Mouse (Mus musculus): ENCODE measurements at regions not wholly inside any gene's neighbourhood (a gene's known extent, or its start where the extent isn't known, plus 50 kb on each side); places are given as distances from the start of the nearest gene placed in this dataset.

GRCm38 (mm10) chr8:49263416-49263815, 419.7 kb upstream of the Tenm3 start:
- no peak for TF ChIP-seq POLR2A (IDR thresholded peaks at IDR 0.05; ENCODE audit: insufficient read length, low read depth)
- no peak for TF ChIP-seq TCF3 (IDR thresholded peaks at IDR 0.05; ENCODE audit: insufficient read length, low read depth)
- no peak for TF ChIP-seq E2F4 (IDR thresholded peaks at IDR 0.05; ENCODE audit: insufficient read depth)
- no peak for TF ChIP-seq USF1 (IDR thresholded peaks at IDR 0.05; ENCODE audit: low read depth)
- no peak for TF ChIP-seq MAX (IDR thresholded peaks at IDR 0.05; ENCODE audit: low read depth)
- no peak for TF ChIP-seq REST (IDR thresholded peaks at IDR 0.05; ENCODE audit: insufficient read depth, insufficient read length)
- TF ChIP-seq POLR2AphosphoS2 (IDR thresholded peaks at IDR 0.05; ENCODE audit: insufficient read length, low read depth): no peak
- no peak for TF ChIP-seq MYOD1 (IDR thresholded peaks at IDR 0.05; ENCODE audit: control insufficient read depth in 1 of 3, insufficient read length in 2 of 3, low read depth in 2 of 3)
- no peak for TF ChIP-seq TCF12 (IDR thresholded peaks at IDR 0.05; ENCODE audit: insufficient read depth, poor library complexity, severe bottlenecking)
- no peak for TF ChIP-seq CEBPB (IDR thresholded peaks at IDR 0.05; ENCODE audit: insufficient read depth, poor library complexity, severe bottlenecking)
- no peak for TF ChIP-seq MYOG (IDR thresholded peaks at IDR 0.05; ENCODE audit: control insufficient read depth in 1 of 3, insufficient read depth in 1 of 3, insufficient read length in 2 of 3, low read depth in 2 of 3)

Data from myocyte (in vitro differentiated cells).